Mouse (Mus musculus) brain, embryonic 18.5 days (tissue): Measurements from ENCODE around the gene Tdrd12.
"Not testable (repeated sequence)": the region's sequence is repeated elsewhere in the genome, so short reads cannot be mapped to it uniquely, and the experiment has no call there.

Experiments
- DNase-seq: peaks from one replicate; pipeline ENCODE4 v3.0.0-alpha.2; 2012; ENCODE audit warnings: low read depth, low spot score

The Tdrd12 gene

DNA sequence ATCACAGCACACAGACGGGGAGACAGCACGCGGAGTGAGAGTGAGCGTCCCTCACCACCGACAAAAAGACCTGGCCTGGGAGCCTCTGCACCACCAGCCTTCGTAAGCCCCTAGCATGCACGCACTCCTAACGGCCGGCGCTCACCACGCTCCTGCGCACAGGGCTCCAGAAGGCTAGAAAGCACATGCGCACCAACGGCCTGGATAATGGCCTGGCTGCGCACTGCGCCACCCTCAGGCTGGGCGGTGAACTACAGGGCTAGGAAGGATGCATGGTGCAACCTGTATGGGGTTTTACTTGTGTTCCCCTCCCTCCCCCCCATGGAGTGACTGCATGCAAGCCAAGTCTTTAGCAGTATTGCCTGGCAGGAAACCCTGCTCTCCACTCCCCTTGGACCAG lies at the start of gene Tdrd12:
Gene Tdrd12, minus strand, starts transcription at position 184 of the 400 bp plus-strand sequence.
- no peak for DNase-seq

DNA sequence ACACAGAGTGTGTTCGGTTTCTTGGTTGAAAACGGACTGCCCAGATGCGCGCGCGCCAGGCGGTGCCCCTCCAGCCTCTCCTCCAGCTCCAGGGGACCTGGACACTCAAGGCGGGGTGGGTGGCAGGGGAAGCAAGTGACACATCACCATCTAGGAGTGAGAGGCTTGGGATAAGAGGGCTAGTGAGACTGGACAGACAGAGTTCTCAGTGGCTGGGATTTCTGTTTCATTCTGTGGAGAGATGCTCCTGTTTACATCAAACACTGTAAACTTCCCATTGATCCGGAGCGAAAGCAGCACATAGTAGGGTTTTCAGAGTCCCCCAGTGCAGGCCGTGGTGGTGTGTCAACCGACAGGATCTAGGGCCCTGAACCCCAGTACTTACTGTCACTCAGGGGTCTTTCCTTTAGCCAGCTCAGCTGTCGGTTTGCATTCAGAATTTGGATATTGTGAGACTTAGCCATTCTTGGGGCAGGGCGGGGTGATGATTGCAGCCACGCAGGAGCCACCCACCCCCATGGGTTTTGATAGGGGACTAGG lies 49.4 kb upstream of the Tdrd12 start:
- no peak for DNase-seq

DNA sequence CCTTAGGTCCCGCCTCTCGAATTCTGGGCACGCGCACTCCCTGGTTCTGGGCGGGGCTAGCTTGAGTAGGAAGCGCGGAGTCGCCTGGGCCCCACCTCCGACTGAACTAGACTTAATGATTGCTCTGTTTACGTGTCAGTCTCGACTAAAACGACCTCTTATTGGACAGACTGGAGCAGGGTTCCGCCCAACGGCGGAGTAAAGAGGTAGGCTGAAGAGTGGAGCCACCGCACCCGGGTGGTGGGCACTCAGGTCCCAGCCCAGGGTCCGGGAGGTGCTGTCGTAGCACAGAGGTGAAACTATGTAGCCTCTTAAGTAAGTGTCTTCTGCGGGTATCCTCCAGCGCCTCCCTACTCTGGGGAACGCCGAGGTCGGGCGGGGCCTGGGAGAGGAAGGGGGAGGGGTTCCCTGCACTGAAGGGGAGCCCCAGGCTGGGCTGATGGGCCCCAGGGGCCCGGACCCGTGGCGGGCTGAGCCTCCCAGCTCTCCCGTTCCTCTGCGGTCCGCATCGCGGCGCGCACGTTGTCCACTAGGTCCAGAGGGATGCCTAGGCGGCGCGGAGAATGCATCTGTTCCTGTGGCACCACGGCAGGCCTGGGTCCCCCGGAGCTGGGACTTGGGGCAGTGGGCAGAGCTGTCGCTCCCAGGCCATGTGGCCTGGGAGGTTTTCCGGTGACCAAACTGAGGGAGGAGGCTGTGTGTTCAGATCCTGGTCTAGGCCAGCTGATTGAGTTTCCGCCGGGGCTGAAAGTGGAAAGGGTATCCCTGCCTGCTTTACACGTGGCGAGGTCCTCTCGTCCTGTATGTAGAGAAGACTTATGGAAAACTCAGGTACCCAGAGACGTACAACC lies 48.7 kb upstream of the Tdrd12 start, which contains the start of gene Ankrd27:
Gene Ankrd27, plus strand, starts transcription at position 190 of the 851 bp plus-strand sequence.
- peak; percentile 96 for DNase-seq

DNA sequence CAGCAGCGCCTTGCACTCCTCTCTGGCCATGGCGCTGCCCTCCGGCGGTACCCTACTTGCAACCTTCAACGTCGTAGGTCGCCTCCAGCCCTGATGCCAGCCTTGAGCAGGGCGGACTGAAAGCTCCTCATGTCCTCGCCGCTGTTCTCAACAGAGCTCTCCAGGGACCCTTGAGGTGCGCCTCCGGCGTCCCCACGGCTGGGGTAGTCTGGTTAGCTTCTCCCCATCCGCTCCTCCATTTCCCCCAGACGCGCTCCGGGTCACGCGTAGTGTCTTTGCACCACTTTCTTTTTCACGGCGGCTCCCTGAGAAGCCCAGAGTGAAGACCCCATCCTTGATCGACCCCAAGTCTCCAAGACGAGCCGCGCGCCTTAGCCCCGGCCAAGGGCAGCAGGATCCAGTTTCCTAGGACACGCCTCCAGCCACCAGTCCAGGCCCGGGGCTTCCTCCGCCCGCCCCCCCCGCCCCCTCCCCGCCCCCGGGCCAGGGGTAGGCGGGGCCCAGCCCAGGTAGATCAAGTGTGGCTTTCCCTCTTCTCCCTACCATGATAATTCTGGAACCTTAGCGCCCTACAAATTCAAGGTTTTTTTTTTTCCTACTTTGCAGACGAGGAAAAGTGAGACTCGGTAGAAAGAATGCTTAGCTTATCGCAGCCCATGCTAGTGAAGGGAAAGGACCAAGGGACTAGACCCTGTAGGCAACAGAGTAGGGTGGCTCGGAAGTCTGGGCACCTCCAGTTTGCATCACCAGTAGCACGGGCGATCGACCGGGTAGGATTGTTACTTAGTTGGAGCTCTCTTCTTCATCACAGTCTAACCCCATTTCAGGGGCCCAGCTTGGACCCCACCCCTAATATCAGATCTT lies 47.9 kb upstream of the Tdrd12 start, which contains the start of gene Rgs9bp:
Gene Rgs9bp, minus strand, starts transcription at position 392 of the 864 bp plus-strand sequence.
- DNase-seq = no peak

DNA sequence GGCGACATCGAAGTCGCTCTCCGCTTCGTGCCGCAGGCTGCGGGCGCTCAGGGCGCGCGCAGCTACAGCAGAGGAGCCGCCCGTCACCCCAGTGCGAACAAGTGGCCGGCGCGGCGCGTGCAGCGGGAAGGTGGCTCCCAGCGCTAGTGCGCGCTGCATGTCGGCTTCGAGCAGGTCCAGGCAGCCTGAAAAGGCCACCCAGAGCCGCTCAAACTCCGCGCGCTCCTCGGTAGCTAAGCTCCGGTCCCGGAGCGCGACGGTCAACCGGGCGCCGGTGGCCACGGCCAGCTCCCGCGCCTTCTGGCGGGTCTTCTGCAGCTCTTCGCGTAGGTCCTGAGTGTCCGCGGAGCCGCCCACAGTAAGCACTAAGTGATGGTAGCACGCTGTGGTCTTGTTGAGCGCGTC lies 47.2 kb upstream of the Tdrd12 start:
- DNase-seq = no peak

DNA sequence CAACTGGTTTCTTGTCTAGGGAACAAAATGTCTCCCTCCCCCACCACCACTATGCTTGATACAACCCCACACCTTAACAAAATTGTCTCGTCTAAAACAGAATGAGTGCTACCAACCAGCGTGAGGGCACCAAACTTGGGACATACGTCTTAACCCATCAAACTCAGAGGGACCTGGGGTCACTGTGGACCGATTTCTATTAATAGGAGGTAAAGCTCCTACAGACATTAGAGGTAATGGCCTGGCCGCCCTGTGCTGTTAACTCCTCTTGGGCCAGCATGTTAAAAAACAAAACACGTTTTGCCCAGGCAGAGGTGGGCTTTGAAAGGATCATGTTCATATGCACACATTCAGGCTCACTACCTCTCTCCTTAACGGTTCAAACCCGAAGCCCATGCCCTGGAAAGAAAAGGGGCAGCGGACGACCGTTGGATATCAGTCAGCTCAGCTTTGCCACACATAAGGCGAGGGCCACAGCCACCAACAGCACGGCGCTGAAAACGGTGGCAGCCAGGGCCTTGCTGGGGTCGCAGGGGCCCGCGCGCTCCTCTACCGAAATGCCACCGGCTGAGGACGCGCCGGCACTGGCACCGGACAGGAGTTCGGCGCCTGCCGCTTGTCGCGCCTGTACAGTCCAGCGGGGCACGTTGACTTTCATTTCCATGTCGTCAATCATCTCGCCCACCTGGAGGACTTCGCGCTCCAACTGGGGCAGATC lies 46.7 kb upstream of the Tdrd12 start:
- DNase-seq = no peak

DNA sequence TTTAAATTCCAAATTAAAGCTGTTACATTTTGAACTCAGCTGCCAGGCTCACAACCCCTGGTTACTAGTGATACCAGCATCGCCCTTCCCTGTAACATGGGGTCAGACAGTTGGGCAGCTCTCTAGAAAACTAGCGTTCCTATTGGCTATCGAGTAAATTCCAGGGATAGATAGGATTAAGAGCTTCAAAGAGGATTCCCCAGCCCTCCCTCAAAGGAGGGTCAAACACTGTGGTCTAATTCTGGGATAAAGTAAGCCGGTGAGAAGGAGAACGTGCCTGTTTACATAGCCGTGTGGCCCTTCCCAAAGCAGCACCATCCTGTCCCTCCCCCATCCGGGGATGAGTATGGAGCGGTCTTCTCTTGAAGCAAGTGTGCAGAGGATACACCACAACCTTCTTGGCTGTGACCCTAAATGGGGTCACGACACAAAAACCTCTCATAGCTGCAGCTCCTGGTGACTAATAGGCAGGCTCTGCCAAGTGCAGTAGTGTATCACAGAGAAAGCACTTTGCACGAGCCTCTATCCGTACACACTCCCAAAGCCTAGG lies 46.0 kb upstream of the Tdrd12 start:
- DNase-seq = no peak

DNA sequence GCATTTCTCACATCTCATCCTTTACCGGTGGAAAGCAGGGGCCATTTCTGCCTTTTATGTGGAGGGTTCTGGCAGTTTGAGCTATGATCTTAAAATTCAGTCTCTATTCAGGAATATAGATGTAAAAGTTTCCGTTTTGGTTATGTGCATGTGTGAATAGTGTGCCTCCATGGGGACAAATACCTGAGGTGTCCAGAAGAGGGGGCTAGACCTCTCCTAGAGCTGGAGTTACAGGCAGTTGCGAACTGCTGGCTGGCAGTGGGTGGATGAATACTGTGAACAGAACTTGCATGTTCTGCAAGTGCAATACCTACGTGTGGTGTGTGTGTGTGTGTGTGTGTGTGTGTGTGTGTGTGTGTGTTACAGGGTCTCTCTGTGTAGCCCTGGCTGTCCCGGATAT lies 45.2 kb upstream of the Tdrd12 start:
- no peak for DNase-seq

DNA sequence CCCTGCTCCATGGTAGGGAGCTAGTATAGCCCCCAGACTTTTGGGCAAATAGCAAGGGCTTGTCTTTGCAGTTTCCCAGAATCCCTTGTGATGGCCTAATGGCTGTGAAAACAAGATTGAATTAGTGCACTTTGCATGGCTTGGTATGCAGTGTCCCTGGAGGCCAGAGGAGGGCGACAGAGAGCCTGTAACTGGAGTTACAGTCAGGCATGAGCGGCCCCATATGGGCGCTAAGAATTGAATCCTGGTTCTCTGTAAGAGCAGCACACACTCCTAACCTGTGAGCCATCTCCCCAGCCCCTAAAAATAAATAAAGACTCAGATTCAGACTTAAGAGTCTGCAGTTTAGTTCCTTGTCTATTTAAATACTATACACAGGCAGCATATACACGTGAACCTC lies 42.3 kb upstream of the Tdrd12 start:
- no peak for DNase-seq

DNA sequence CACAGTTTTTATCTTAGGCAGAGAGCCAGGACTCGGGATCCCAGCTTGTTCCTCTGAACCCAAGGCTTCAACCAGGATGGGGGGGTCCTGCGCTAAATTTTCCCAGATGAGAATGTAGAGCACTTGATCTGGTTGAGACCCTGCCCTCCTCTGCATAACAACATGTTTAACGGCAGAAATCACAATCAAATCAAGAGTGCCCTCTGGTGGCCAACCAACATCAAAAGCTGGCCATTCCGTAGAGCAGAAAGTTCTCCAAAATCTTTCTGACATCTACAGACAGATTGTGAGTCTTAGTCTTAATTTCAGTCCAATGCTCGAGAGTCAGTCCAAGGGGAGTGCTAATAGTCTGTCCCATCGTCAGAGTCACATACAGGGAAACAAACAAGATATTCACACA lies 33.3 kb upstream of the Tdrd12 start:
- DNase-seq = not testable (repeated sequence)

DNA sequence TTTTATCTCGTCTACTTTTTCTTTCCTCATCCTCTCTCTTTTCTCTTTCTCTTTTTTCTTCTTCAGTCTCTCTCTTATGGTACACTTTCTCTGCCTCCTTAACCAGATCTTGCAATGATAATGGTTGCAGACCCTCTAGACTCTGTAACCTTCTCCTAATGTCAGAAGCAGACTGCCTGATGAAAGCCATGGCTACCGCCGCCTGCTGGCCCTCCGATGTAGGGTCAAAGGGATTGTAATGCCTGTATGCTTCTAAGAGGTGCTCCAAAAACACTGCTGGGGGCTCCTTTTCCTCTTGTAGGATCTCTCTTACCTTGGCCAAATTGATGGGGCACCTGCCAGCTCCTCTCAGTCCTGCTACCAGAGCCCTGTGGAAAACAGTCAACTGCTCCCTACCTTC lies 32.2 kb upstream of the Tdrd12 start:
- not testable (repeated sequence) for DNase-seq

DNA sequence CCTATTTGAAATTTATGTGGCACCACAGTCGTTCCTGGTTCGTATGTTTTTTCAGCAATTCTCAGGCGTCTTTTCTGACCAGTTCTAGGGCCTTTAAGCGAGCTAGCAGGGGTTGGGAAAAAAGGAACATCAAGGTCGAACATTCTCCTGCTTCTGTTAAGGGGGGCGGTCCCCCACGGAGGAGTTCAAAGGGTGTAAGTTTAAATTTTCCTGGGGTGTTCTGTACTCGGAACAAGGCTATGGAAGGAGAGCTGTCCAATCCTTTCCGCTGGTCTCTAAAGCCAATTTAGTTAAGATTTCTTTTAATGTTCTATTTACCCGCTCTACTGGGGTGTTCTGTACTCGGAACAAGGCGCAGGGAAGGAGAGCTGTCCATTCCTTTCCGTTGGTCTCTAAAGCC lies 28.4 kb upstream of the Tdrd12 start:
- DNase-seq = not testable (repeated sequence)

DNA sequence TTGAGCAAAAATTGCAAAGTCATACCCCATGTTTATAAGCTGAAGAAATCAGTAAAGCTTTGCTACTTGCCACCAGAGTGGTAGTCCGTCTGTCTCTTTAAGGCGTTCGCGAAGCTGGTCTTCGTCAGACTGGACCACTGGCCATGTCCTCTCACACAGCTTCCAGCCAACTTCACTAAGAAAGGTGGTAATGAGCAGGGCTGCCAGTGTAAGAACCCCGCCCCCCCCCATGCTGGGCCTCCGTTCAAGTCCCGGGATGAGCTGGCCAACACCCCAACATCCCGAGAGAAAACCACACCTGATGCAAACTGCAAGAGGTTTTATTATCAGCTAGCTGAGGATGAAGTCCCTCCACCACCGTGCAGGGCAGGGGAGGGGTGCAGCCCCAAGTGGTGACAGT lies 27.3 kb upstream of the Tdrd12 start:
- DNase-seq = not testable (repeated sequence)

DNA sequence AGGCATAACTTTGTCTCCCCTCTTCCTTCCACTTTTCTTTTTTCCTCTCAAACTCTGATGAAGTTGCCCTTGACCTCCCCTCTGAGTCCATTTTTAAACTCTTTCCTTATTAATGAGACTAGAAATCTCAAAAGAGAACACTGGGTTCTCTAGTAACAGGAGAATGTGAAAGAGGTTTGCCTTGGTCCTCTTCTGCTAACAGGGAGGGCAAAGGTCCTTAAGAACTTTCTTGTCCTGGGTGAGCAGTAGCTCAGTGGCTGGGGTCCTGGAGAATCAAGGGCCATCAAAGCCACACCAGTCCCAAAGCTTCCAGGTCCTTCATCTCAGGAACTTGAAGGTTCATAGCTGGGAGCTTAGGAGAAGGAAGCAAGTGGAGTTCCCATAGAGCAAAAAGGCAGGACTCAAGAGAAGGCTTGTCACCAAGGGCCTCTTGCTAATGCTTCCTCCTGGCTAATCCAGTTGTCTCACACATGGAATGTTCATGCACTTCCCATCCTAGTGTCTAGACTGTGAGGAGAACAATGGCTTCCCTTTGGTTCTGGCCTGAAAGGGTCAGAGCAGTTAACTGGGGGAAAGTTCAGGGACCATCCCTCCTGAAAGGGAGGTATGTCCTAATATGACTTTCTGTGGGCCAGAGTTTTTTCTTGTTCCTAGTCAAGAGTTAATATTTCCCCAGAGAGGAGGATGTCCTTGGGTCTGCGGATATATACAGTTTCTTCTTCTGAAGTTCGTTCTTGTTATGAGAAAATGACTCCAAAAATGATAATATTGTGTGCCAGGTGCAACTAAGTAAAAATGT lies 26.7 kb upstream of the Tdrd12 start:
- DNase-seq = no peak

DNA sequence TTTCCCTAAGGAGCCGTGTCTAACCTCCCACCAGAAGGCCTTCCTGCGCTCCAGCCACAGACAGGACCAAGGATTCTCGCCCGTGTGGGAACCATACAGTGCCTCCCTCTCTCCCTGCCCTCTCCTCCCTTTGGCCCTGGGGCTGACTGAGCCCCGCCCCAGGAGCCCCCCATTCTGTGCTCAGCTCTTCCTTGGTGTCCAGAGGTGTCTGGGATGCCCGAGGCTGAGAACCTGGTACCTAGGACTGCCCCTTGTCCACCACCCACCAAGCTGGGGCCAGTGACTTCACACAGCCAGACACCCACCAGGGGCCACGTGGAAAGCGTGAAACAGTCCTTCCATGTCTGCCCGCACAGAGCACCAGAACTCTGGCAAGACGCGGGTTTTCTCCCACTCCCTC lies 25.5 kb upstream of the Tdrd12 start:
- DNase-seq = no peak

DNA sequence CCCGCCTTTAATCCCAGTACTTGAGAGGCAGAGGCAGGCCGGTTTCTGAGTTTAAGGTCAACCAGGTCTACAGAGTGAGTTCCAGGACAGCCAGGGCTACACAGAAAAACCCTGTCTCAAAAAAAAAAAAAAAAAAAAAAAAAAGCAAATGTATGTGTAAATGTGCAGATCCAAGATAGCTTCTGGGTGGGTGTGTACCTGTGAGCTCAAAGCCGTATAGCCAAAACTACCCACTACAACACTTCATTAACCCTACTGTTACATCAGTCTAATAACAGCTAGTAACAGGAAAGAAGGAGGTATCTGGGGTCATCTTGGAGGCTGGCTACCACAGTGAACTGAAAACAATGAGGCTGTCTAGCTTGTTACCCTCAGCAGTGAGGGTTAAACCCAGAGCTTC lies 22.3 kb upstream of the Tdrd12 start:
- DNase-seq = no peak

DNA sequence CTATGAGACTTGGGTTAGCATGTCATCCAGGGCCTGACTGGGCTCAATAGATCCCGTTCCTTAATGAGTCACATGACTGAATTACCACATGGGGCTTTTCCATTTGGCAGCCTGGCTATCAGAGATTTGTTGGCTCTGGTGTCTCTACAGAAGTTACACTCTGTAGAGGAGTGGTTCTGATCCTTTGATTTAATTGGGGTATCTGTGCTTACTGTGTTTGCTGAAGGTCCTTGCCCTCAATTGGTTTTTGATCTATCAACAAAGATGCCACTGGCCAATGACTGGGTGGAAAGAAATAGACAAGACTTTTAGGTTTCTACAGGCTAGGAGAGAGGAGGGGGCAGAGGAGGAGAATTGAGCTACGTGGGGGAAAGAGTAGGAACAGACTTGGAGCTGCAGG lies 21.1 kb upstream of the Tdrd12 start:
- no peak for DNase-seq

DNA sequence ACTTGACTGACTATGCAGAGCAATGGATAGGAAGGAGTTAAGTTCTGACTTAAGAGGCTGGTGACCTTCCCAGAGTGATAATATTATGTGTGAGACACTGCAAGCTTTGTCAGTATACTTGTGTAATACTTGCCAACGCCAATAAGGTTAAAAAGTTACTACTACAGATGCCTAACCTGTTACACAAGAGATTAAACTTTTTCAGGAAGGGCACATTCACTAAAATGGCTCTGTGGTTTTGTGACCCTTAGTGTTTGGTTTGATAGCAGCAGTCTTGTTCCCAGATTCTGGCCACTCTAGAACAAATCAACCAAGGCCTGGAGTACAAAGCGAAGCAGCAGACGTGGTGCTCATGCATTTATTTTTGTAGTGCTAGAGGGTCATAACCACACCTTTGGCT lies 20.0 kb upstream of the Tdrd12 start:
- DNase-seq = no peak

DNA sequence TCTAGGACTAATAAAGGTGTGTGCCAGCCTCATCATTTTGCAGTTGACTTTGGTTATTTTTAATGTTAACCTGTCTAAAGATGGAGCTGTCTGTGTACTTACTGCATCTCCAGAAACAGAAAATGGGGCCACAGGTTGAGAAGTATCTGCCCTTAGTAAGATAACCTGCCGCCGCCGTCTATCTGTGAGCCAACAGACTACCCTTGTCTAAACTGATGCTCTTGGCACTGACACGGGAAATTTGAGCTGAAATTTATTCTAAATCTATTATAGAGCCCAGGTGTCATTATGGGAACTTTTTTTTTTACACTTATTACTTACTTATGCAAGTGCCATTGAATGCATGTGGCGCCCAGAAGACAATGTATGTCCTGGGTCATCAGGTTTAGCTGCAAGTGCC lies 19.4 kb upstream of the Tdrd12 start:
- DNase-seq = no peak

DNA sequence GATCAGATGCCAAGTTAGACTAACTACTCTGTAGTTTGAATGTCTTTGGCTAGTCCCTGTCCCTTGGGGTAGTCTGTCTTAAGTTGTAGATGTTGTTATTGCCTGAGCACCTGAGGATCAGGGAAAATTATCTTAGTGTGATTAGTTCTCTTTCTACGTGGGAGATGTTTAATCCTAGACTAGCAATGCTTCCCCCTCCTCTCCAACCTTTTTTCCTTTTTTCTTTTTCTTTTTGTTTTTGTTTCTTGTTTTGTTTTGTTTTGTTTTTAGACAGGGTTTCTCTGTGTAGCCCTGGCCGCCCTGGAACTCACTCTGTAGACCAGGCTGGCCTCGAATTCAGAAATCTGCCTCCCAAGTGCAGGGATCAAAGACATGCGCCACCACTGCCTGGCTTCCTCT lies 18.7 kb upstream of the Tdrd12 start, which contains the start of gene Nudt19:
Gene Nudt19, minus strand, starts transcription at position 100 of the 399 bp plus-strand sequence.
- no peak for DNase-seq
